Mouse (Mus musculus) heart, embryonic 11.5 days (tissue): ENCODE measurements at regions not wholly inside any gene's neighbourhood (a gene's known extent, or its start where the extent isn't known, plus 50 kb on each side); places are given as distances from the start of the nearest gene placed in this dataset.

Source experiments
- ATAC-seq: fragments of 200-750 bp; cut with Nextera tagmentation; replicated peaks from 2 replicates; pipeline ENCODE4 v1.8.0; 2017; ENCODE audit warnings: moderate library complexity; ENCODE audit not compliant: insufficient number of reproducible peaks, low FRiP score, low TSS enrichment
- H3K27ac ChIP-seq: fragments of 300-500 bp; sonication (generic); 2 replicates; pipeline ENCODE4 v1.5.1; 2014; ENCODE audit warnings: mild to moderate bottlenecking, low read depth, low read length
- H3K27me3 ChIP-seq: fragments of 300-500 bp; sonication (generic); 2 replicates; pipeline ENCODE4 v1.6.1; 2014; ENCODE audit warnings: mild to moderate bottlenecking, low read length, mixed read lengths; ENCODE audit not compliant: control insufficient read depth, insufficient read depth
- H3K36me3 ChIP-seq: fragments of 300-500 bp; sonication (generic); 2 replicates; pipeline ENCODE4 v1.6.1; 2014; ENCODE audit warnings: mild to moderate bottlenecking, low read length, moderate library complexity, mixed read lengths; ENCODE audit not compliant: control insufficient read depth, insufficient read depth
- H3K4me1 ChIP-seq: fragments of 300-500 bp; sonication (generic); 2 replicates; pipeline ENCODE4 v1.6.1; 2014; ENCODE audit warnings: low read length; ENCODE audit not compliant: control insufficient read depth, insufficient read depth
- H3K4me2 ChIP-seq: fragments of 300-500 bp; sonication (generic); 2 replicates; pipeline ENCODE4 v1.6.1; 2014; ENCODE audit warnings: mild to moderate bottlenecking, moderate library complexity
- H3K4me3 ChIP-seq: fragments of 300-500 bp; sonication (generic); 2 replicates; pipeline ENCODE4 v1.5.1; 2014; ENCODE audit warnings: low read depth, low read length
- H3K9ac ChIP-seq: fragments of 300-500 bp; sonication (generic); 2 replicates; pipeline ENCODE4 v1.6.1; 2014; ENCODE audit warnings: mild to moderate bottlenecking, low read depth, low read length, moderate library complexity
- H3K9me3 ChIP-seq: fragments of 300-500 bp; sonication (generic); replicated peaks from 2 replicates; pipeline ENCODE4 v1.6.1; 2016; ENCODE audit warnings: low read length; ENCODE audit not compliant: control insufficient read depth
- WGBS: fragments of 180-500 bp; shearing (Covaris S2); extraction: QIAGEN DNeasy Blood & Tissue Kit; methylation state at CpG from one replicate; pipeline ENCODE4 v1.1.7; 2014; ENCODE audit not compliant: insufficient replicate concordance; 5-methylcytosine and 5-hydroxymethylcytosine counted together

GRCm38 (mm10) chr2:167821186-167821585 lies 110.7 kb upstream of the Ptpn1 start:
- WGBS: 66% methylated on average over 6 of the region's 6 CpGs
- 0 out of 2 replicates have a peak, but pooled peaks cover 6% of the 10 kb centered on the region for H3K27me3 ChIP-seq
- ATAC-seq: no peak
- no peaks in the 10 kb centered on the region for H3K9me3 ChIP-seq
- no peak overlapping the region for H3K4me2 ChIP-seq
- no peak overlapping the region for H3K9ac ChIP-seq
- 0 out of 2 replicates have a peak, but pooled peaks cover 8% of the 10 kb centered on the region for H3K4me1 ChIP-seq
- no peak overlapping the region for H3K27ac ChIP-seq
- no peak overlapping the region for H3K4me3 ChIP-seq
- no peaks in the 10 kb centered on the region for H3K36me3 ChIP-seq

DNA sequence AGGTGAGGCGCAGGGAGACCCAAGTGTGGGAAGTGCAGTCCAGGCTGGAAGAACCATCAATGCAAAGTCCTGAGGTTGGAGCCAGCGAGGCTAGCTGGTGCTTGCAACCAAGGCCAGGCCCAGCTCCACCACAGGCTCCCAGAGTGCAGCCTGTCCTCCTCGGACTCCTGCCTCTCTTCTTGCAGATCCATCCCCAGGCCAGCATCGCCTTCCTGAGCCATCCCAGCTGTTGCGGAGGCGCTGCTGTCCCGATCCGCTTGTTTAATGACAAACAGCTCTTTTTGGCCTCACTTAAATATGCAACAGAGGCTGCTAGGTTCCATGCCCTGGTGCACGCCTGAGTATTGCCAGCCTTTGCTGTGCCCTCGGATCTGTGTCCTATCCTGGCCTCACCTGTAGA lies 113.1 kb upstream of the Ptpn1 start:
- ATAC-seq: no peak
- Histone ChIP-seq H3K4me2 (no peak overlapping the region), H3K4me3 (no peak overlapping the region), H3K36me3 (no peaks in the 10 kb centered on the region), H3K27me3 (0 out of 2 replicates have a peak, but pooled peaks cover 6% of the 10 kb centered on the region), H3K9me3 (no peaks in the 10 kb centered on the region), H3K27ac (no peak overlapping the region), H3K9ac (no peak overlapping the region), H3K4me1 (0 out of 2 replicates have a peak, but pooled peaks cover 5% of the 10 kb centered on the region)
- WGBS: 74% methylated on average over 10 of the region's 10 CpGs

GRCm38 (mm10) chr2:167817030-167817429 lies 114.8 kb upstream of the Ptpn1 start:
- H3K27ac ChIP-seq: no peak overlapping the region
- H3K4me3 ChIP-seq: no peak overlapping the region
- H3K9ac ChIP-seq: no peak overlapping the region
- 0 out of 2 replicates have a peak, but pooled peaks cover 6% of the 10 kb centered on the region for H3K27me3 ChIP-seq
- H3K36me3 ChIP-seq: no peaks in the 10 kb centered on the region
- no peak overlapping the region for H3K4me2 ChIP-seq
- H3K4me1 ChIP-seq: no peaks in the 10 kb centered on the region
- no peak for ATAC-seq
- no peaks in the 10 kb centered on the region for H3K9me3 ChIP-seq
- WGBS: 71% methylated on average over 9 of the region's 9 CpGs

GRCm38 (mm10) chr2:167815123-167815522 lies 116.7 kb upstream of the Ptpn1 start:
- 70% methylated on average over 10 of the region's 10 CpGs for WGBS
- Histone ChIP-seq H3K4me3 (no peak overlapping the region), H3K36me3 (no peaks in the 10 kb centered on the region), H3K27me3 (0 out of 2 replicates have a peak, but pooled peaks cover 6% of the 10 kb centered on the region), H3K4me2 (no peak overlapping the region), H3K9me3 (no peaks in the 10 kb centered on the region), H3K27ac (no peak overlapping the region), H3K9ac (no peak overlapping the region), H3K4me1 (no peaks in the 10 kb centered on the region)
- no peak for ATAC-seq

DNA sequence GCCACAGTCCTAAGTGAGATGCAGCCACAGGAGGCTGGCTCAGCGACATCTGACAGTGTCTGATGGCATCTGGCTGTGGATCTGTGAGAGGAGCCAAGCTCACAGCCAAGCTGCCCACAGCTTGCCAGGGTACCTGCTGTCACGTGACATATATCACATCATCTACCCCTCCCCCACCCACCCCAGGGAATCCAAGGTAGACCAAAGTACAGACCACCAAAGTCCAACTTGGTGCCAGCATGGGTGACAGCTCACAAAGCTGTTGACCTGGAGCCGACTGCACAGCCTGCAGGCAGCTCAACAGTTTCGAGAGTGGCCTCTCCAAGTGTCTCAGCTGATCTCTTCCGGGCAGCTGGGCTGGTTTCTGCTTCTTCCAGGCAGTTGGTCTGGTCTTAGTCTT lies 119.6 kb upstream of the Tmem189 start:
- WGBS: 87% methylated on average over 5 of the region's 5 CpGs

GRCm38 (mm10) chr2:167805629-167806304 lies 116.1 kb upstream of the Tmem189 start:
- 73% methylated on average over 15 of the region's 15 CpGs for WGBS
- no peak overlapping the region for H3K9ac ChIP-seq
- ATAC-seq: no peak
- H3K4me3 ChIP-seq: no peak overlapping the region
- H3K27ac ChIP-seq: no peak overlapping the region
- peaks cover 15% of the 10 kb centered on the region for H3K4me1 ChIP-seq
- no peaks in the 10 kb centered on the region for H3K27me3 ChIP-seq
- no peak overlapping the region for H3K4me2 ChIP-seq
- no peaks in the 10 kb centered on the region for H3K9me3 ChIP-seq
- no peaks in the 10 kb centered on the region for H3K36me3 ChIP-seq

More for the DNA sequence above, 119.6 kb upstream of the Tmem189 start:
- no peak overlapping the region for H3K9ac ChIP-seq
- H3K27me3 ChIP-seq: no peaks in the 10 kb centered on the region
- peaks cover 7% of the 10 kb centered on the region; the same call in 1 of the 2 replicates for H3K4me1 ChIP-seq
- H3K36me3 ChIP-seq: no peaks in the 10 kb centered on the region
- ATAC-seq: no peak
- no peak overlapping the region for H3K4me2 ChIP-seq
- no peak overlapping the region for H3K4me3 ChIP-seq
- H3K27ac ChIP-seq: no peak overlapping the region
- H3K9me3 ChIP-seq: no peaks in the 10 kb centered on the region

DNA sequence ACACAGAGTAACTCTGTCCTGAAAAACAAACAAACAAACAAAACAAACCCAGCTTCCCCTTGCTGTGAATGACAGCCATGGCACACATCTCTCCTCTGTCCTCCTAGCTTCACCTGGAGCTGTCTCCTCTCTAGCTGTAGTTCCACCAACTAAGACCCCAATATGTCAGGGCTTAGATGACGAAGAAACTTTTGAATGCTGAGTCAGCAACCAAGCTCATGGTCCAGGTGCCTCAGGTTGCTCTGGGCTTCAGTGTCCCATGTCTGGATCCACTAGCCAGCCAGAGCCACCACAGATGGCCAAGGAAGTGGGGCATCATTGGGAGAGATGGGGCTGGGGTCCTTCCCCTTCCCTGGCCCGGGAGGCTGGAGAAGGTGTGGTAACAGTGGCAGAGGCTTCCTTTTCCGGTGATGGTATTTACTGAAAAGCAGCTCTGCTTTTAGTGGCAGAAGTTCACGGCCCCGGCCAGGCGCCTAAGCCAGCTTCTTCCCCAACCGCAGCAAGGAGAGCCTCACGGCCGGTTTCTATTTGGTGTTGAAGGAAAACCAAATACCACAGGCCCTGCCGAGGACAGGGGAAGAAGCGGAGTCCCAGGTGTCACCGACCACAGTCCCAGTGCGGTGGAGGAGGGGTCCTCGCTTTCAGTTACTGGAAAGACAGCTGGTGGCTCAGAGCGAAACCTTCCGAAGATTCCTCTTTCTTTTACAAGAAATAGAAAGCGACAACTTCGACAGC lies 115.0 kb upstream of the Tmem189 start:
- Histone ChIP-seq H3K9me3 (no peaks in the 10 kb centered on the region), H3K36me3 (no peaks in the 10 kb centered on the region), H3K27me3 (no peaks in the 10 kb centered on the region), H3K27ac (no peak overlapping the region), H3K9ac (no peak overlapping the region), H3K4me2 (no peak overlapping the region), H3K4me3 (no peak overlapping the region), H3K4me1 (peaks cover 19% of the 10 kb centered on the region)
- 48% methylated on average over 18 of the region's 18 CpGs for WGBS
- no peak for ATAC-seq

DNA sequence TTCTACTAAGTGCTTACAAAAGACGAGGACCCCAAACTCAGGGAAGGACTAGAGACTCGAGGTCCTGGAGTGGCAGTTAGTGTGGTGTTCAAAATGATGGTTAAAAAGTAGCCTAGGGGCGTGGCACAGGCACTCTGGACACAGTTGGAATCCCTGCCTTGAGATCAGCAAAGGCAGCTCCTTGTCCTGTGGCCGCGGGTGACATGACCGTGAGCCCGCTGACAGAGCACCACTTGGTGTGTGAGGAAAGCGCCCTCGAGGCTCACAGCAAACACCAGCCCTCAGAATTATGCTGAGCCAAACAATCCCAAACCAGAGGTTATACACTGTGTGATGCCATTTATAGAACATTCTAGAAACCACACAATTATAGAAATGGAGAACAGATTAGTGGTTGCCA lies 112.9 kb upstream of the Tmem189 start:
- H3K9ac ChIP-seq: no peak overlapping the region
- H3K27ac ChIP-seq: no peak overlapping the region
- H3K27me3 ChIP-seq: no peaks in the 10 kb centered on the region
- peaks cover 19% of the 10 kb centered on the region for H3K4me1 ChIP-seq
- no peaks in the 10 kb centered on the region for H3K9me3 ChIP-seq
- 87% methylated on average over 9 of the region's 9 CpGs for WGBS
- H3K36me3 ChIP-seq: no peaks in the 10 kb centered on the region
- ATAC-seq: no peak
- H3K4me3 ChIP-seq: no peak overlapping the region
- no peak overlapping the region for H3K4me2 ChIP-seq
